ENCODE assay signal across 8 mouse cellular contexts in the genomic region with DNA sequence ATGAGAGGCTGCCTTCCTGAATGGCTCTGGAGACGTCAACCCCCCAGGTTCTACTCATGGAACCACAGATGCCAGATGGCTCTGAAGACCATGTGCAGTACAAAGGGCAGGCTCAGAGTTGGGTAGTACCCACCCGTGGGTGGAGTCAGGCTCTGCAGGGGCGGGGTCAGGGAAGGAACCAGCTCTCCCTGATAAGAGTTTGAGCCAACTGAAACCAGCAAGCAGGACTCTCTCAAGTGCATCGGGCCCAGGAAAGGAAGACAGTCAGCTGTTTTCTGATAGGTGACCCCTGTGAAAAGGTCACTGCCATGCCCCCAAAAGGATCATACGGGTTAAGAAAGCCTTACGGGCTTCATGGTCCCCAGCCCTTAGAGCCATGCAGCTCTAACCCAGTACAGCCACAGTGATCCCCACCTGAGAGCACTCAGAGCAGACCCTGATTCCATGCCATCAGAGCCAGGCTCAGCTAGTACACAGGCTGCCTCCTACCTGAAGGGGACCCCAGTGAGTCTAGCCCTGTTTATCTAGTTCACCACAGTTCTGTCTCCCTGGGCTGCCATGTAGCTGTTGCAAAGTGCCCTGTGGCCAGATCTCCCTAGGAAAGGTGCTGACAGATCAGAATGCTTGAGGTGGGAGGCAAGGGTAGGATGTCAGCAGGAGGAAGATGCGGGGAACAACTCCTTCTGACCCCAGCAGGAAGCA. TPM values are rescaled to one million over a fixed set of nuclear protein-coding genes. Genes with fewer than 3 reads are reported as not detected.
DNase-seq lines count a peak whose midpoint lies in the region; TF ChIP-seq lines count a peak whose summit lies in the region.
"Had no signal": no experiment of that assay in that cellular context is flagged by ENCODE, and none has a peak within 500 bp of the region (broad histone marks: within the 10 kb centered on the region; RNA-seq: fewer than 3 reads in every experiment).

No protein-coding gene starts in this region.

- DNase-seq in thymus, postnatal 36 days = peak; percentile 25 to 44
- no peak for DNase-seq in thymus, postnatal 25 days
- peak; percentile 33 for DNase-seq in kidney, adult 2 months
- DNase-seq in lung, postnatal 36 days = peak; percentile 61
- no peak for DNase-seq in urinary bladder, postnatal 25 days (ENCODE audit: low spot score)
- DNase-seq in layer of hippocampus, postnatal 14 days (ENCODE audit: low spot score in 2 of 2) = no peak
- no peak for DNase-seq in gastrocnemius, postnatal 36 days

- no peaks in the 10 kb centered on the region for H3K27me3 ChIP-seq in kidney, adult 2 months (replicated peaks; ENCODE audit: control insufficient read depth, insufficient read depth, low read length)

- TF ChIP-seq POLR2A in kidney, adult 2 months (IDR thresholded peaks at IDR 0.05; ENCODE audit: low read depth, low read length) = no peak

- no peak overlapping the region for H3K27ac ChIP-seq in kidney, adult 2 months (ENCODE audit: insufficient read depth, low read depth, low read length)
- H3K27ac ChIP-seq: midbrain, embryonic 10.5 days had no signal

- 0 out of 2 replicates have a peak, but pooled peaks cover 2% of the 10 kb centered on the region for H3K4me1 ChIP-seq in kidney, adult 2 months (ENCODE audit: control insufficient read depth, insufficient read depth, low read length)

- TF ChIP-seq CTCF in kidney, adult 2 months (conservative IDR thresholded peaks at IDR 0.05; ENCODE audit: insufficient read depth, insufficient read length, low read depth, low read length) = no peak

- intact Hi-C loops in gastrocnemius, postnatal 36 days (cut with DNase I) = no loop called here

- H3K4me3 ChIP-seq in kidney, adult 2 months (ENCODE audit: insufficient read depth, low read depth, low read length) = no peak overlapping the region
- H3K4me3 ChIP-seq: midbrain, embryonic 10.5 days had no signal

- WGBS in kidney, adult 2 months = 54% methylated on average over 7 of the region's 7 CpGs

- no peaks in the 10 kb centered on the region; the same call in 1 of the 2 replicates for H3K36me3 ChIP-seq in kidney, adult 2 months (ENCODE audit: control insufficient read depth, insufficient read depth, low read length)

RNA-seq across cellular contexts. Expression of gene Gp9, which starts 13.1 kb away (rescaled TPM):
- polyA plus RNA-seq in kidney, adult 2 months (2012; rRNA removed) = 0.66 and 1.1 TPM in 2 replicates
- total RNA-seq in layer of hippocampus, postnatal 14 days (2021) = under 1 TPM; 0.39 to 0.60 TPM
- not detected for total RNA-seq in gastrocnemius, postnatal 36 days (2021)

RNA-seq across cellular contexts. Expression of gene Rab43, which starts 21.0 kb away (rescaled TPM):
- polyA plus RNA-seq in kidney, adult 2 months (2012; rRNA removed) = 49.5 and 52.0 TPM in 2 replicates
- total RNA-seq in layer of hippocampus, postnatal 14 days (2021) = 10 to 100 TPM; 17.2 to 21.9 TPM
- 1 to 10 TPM; 5.1 to 5.2 TPM for total RNA-seq in gastrocnemius, postnatal 36 days (2021)

RNA-seq across cellular contexts. Expression of gene Gm45140, which starts 44.7 kb away (rescaled TPM):
- 0.53 and 0.77 TPM in 2 replicates for polyA plus RNA-seq in kidney, adult 2 months (2012; rRNA removed)
- total RNA-seq in layer of hippocampus, postnatal 14 days (2021) = 1 to 10 TPM; 2.0 to 3.0 TPM
- total RNA-seq in gastrocnemius, postnatal 36 days (2021) = 1 to 10 TPM in 1 of 2 experiments, not detected in 1; 2.0 TPM

RNA-seq across cellular contexts. Expression of gene Isy1, which starts 47.7 kb away (rescaled TPM):
- 14.1 and 18.4 TPM in 2 replicates for polyA plus RNA-seq in kidney, adult 2 months (2012; rRNA removed)
- total RNA-seq in layer of hippocampus, postnatal 14 days (2021) = 10 to 100 TPM; 28.9 to 33.8 TPM
- total RNA-seq in gastrocnemius, postnatal 36 days (2021) = 10 to 100 TPM; 13.9 to 19.1 TPM

RNA-seq across cellular contexts. Expression of gene Cnbp, which starts 60.0 kb away (rescaled TPM):
- polyA plus RNA-seq in kidney, adult 2 months (2012; rRNA removed) = 175 and 184 TPM in 2 replicates
- total RNA-seq in layer of hippocampus, postnatal 14 days (2021) = 100 to 1,000 TPM; 231 to 244 TPM
- 100 to 1,000 TPM; 448 to 458 TPM for total RNA-seq in gastrocnemius, postnatal 36 days (2021)

Comparison
In these comparisons a context has a peak if more than half of its experiments do, and no peak if none do; other contexts are left out.
1. DNase-seq: peak in thymus, postnatal 36 days (2 of 2), kidney, adult 2 months (single experiment) and lung, postnatal 36 days (single experiment); none in thymus, postnatal 25 days (single experiment), urinary bladder, postnatal 25 days (single experiment), layer of hippocampus, postnatal 14 days (0 of 2) and gastrocnemius, postnatal 36 days (0 of 2).